Mouse (Mus musculus) cerebellum, adult 18-20 months (tissue): ENCODE results near the gene Sel1l3.
A peak's percentile ranks its signal among the peaks of the same experiment; 100 is the strongest.

ENCODE experiments used
- DNase-seq, 2 experiments: peaks; one replicate each; pipeline ENCODE4 v3.0.0; 2021

The Sel1l3 gene

GRCm38 (mm10) chr5:53172908-53173307 is 40.8 kb downstream of the Sel1l3 start:
- peak in 1 of 2 experiments; percentile 49 for DNase-seq

GRCm38 (mm10) chr5:53172256-53172636 is 41.5 kb downstream of the Sel1l3 start:
- no peak for DNase-seq

- DNase-seq = no peak
These were observed 42.0 kb downstream of the Sel1l3 start for GRCm38 (mm10) chr5:53171611-53172255.

- DNase-seq = no peak
These were observed 46.2 kb downstream of the Sel1l3 start for GRCm38 (mm10) chr5:53167564-53167963.

GRCm38 (mm10) chr5:53165672-53166071 is 48.1 kb downstream of the Sel1l3 start:
- DNase-seq = no peak

GRCm38 (mm10) chr5:53162436-53162835 is 51.3 kb downstream of the Sel1l3 start:
- DNase-seq = no peak

- peak; percentile 93 to 94 for DNase-seq
These were observed 52.1 kb downstream of the Sel1l3 start for GRCm38 (mm10) chr5:53161506-53162186.

GRCm38 (mm10) chr5:53160207-53160606 is 53.5 kb downstream of the Sel1l3 start:
- DNase-seq = no peak

- peak in 1 of 2 experiments; percentile 45 for DNase-seq
These were observed 54.1 kb downstream of the Sel1l3 start for GRCm38 (mm10) chr5:53159631-53160030.

GRCm38 (mm10) chr5:53159166-53159565 is 54.6 kb downstream of the Sel1l3 start:
- no peak for DNase-seq

GRCm38 (mm10) chr5:53155985-53156679 is 57.6 kb downstream of the Sel1l3 start:
- DNase-seq = no peak

GRCm38 (mm10) chr5:53154501-53154900 is 59.2 kb downstream of the Sel1l3 start:
- DNase-seq = peak; percentile 46 to 57

GRCm38 (mm10) chr5:53154078-53154477 is 59.6 kb downstream of the Sel1l3 start:
- no peak for DNase-seq

- DNase-seq = no peak
These were observed 60.6 kb downstream of the Sel1l3 start for GRCm38 (mm10) chr5:53153144-53153543.

GRCm38 (mm10) chr5:53151379-53151960 is 62.3 kb downstream of the Sel1l3 start:
- no peak for DNase-seq

- DNase-seq = peak; percentile 75 to 79
These were observed 64.6 kb downstream of the Sel1l3 start for GRCm38 (mm10) chr5:53148960-53149685.

- DNase-seq = no peak
These were observed 65.4 kb downstream of the Sel1l3 start for GRCm38 (mm10) chr5:53148160-53148923.

- no peak for DNase-seq
These were observed 66.3 kb downstream of the Sel1l3 start for GRCm38 (mm10) chr5:53147418-53147817.

- DNase-seq = no peak
These were observed 67.1 kb downstream of the Sel1l3 start for GRCm38 (mm10) chr5:53146684-53147061.

GRCm38 (mm10) chr5:53146049-53146683 is 67.6 kb downstream of the Sel1l3 start:
- no peak for DNase-seq

- DNase-seq = peak; percentile 85 to 90
These were observed 71.1 kb downstream of the Sel1l3 start for GRCm38 (mm10) chr5:53142587-53142986.
